Mouse (Mus musculus): ENCODE measurements around the gene Adamts13. TPM values are rescaled to one million over a fixed set of nuclear protein-coding genes. Genes with fewer than 3 reads are reported as not detected.

Gene Adamts13
- polyA plus RNA-seq, 1 experiment from 2014 or later, result not detected

GRCm38 (mm10) chr2:27058251-27058650 lies 85.0 kb downstream of the Adamts13 start:
- Histone ChIP-seq H3K4me1 (ENCODE audit: control insufficient read depth in 2 of 2, insufficient read depth in 2 of 2, low read length in 2 of 2) (peaks cover 21 to 23% of the 10 kb centered on the region in 2 experiments), H3K9me3 (ENCODE audit: control insufficient read depth, low read length) (no peaks in the 10 kb centered on the region), H3K27me3 (ENCODE audit: control insufficient read depth, insufficient read depth, low read length) (no peaks in the 10 kb centered on the region), H3K4me2 (ENCODE audit: low read length) (no peak overlapping the region), H3K36me3 (ENCODE audit: control insufficient read depth, insufficient read depth, low read length) (no peaks in the 10 kb centered on the region), H3K9ac (ENCODE audit: low read length) (no peak overlapping the region), H3K27ac (replicated peaks in 1 of 2; ENCODE audit: control insufficient read depth in 1 of 2, insufficient read depth in 1 of 2, low read depth in 2 of 2, low read length in 2 of 2) (no peak overlapping the region), H3K4me3 (ENCODE audit: control insufficient read depth in 1 of 2, insufficient read depth in 1 of 2, low read depth in 1 of 2, low read length in 2 of 2) (no peak overlapping the region)
- ATAC-seq (ENCODE audit: insufficient number of reproducible peaks, insufficient read depth, low FRiP score, low read depth), result no peak
- 65% methylated on average over 4 of the region's 4 CpGs for WGBS

- Histone ChIP-seq H3K4me2 (ENCODE audit: low read length) (no peak overlapping the region), H3K27ac (replicated peaks in 1 of 2; ENCODE audit: control insufficient read depth in 1 of 2, insufficient read depth in 1 of 2, low read depth in 2 of 2, low read length in 2 of 2) (no peak overlapping the region), H3K9me3 (ENCODE audit: control insufficient read depth, low read length) (no peaks in the 10 kb centered on the region), H3K27me3 (ENCODE audit: control insufficient read depth, insufficient read depth, low read length) (no peaks in the 10 kb centered on the region), H3K4me3 (ENCODE audit: control insufficient read depth in 1 of 2, insufficient read depth in 1 of 2, low read depth in 1 of 2, low read length in 2 of 2) (no peak overlapping the region), H3K36me3 (ENCODE audit: control insufficient read depth, insufficient read depth, low read length) (no peaks in the 10 kb centered on the region), H3K4me1 (ENCODE audit: control insufficient read depth in 2 of 2, insufficient read depth in 2 of 2, low read length in 2 of 2) (peaks cover 21 to 23% of the 10 kb centered on the region in 2 experiments), H3K9ac (ENCODE audit: low read length) (no peak overlapping the region)
- WGBS, result 55% methylated on average over 12 of the region's 12 CpGs
- ATAC-seq (ENCODE audit: insufficient number of reproducible peaks, insufficient read depth, low FRiP score, low read depth), result no peak
Observed at GRCm38 (mm10) chr2:27058751-27059150, 85.5 kb downstream of the Adamts13 start.

- no peak for ATAC-seq (ENCODE audit: insufficient number of reproducible peaks, insufficient read depth, low FRiP score, low read depth)
- peaks cover 21 to 23% of the 10 kb centered on the region in 2 experiments for H3K4me1 ChIP-seq (ENCODE audit: control insufficient read depth in 2 of 2, insufficient read depth in 2 of 2, low read length in 2 of 2)
- no peaks in the 10 kb centered on the region for H3K36me3 ChIP-seq (ENCODE audit: control insufficient read depth, insufficient read depth, low read length)
- H3K27ac ChIP-seq (replicated peaks in 1 of 2; ENCODE audit: control insufficient read depth in 1 of 2, insufficient read depth in 1 of 2, low read depth in 2 of 2, low read length in 2 of 2), result no peak overlapping the region
- H3K27me3 ChIP-seq (ENCODE audit: control insufficient read depth, insufficient read depth, low read length), result no peaks in the 10 kb centered on the region
- WGBS, result 82% methylated on average over 9 of the region's 9 CpGs
- H3K4me3 ChIP-seq (ENCODE audit: control insufficient read depth in 1 of 2, insufficient read depth in 1 of 2, low read depth in 1 of 2, low read length in 2 of 2), result no peak overlapping the region
- no peaks in the 10 kb centered on the region for H3K9me3 ChIP-seq (ENCODE audit: control insufficient read depth, low read length)
- no peak overlapping the region for H3K4me2 ChIP-seq (ENCODE audit: low read length)
- no peak overlapping the region for H3K9ac ChIP-seq (ENCODE audit: low read length)
Observed at GRCm38 (mm10) chr2:27059187-27059586, 86.0 kb downstream of the Adamts13 start.

Other genes starting within 250 kb of the Adamts13 start
- gene Abo, start 108.4 kb upstream of the Adamts13 start, polyA plus RNA-seq (2014; fragmentation: Nextera tagmentation; extraction: Ambion mirVana), result not detected in 2 replicates
- gene Surf6, start 70.5 kb upstream of the Adamts13 start, polyA plus RNA-seq (2014; fragmentation: Nextera tagmentation; extraction: Ambion mirVana), result 7.6 and 9.6 TPM in 2 replicates
- gene Med22, start 62.7 kb upstream of the Adamts13 start, polyA plus RNA-seq (2014; fragmentation: Nextera tagmentation; extraction: Ambion mirVana), result 34.3 and 38.2 TPM in 2 replicates
- 410 and 428 TPM in 2 replicates for gene Rpl7a, start 62.7 kb upstream of the Adamts13 start, polyA plus RNA-seq (2014; fragmentation: Nextera tagmentation; extraction: Ambion mirVana)
- gene Surf2, start 57.0 kb upstream of the Adamts13 start, polyA plus RNA-seq (2014; fragmentation: Nextera tagmentation; extraction: Ambion mirVana), result 26.2 and 28.4 TPM in 2 replicates
- 44.8 and 48.4 TPM in 2 replicates for gene Surf1, start 56.9 kb upstream of the Adamts13 start, polyA plus RNA-seq (2014; fragmentation: Nextera tagmentation; extraction: Ambion mirVana)
- gene Surf4, start 39.5 kb upstream of the Adamts13 start, polyA plus RNA-seq (2014; fragmentation: Nextera tagmentation; extraction: Ambion mirVana), result 162 and 171 TPM in 2 replicates
- gene Stkld1, start 39.4 kb upstream of the Adamts13 start, polyA plus RNA-seq (2014; fragmentation: Nextera tagmentation; extraction: Ambion mirVana), result not detected in 2 replicates
- 24.7 and 25.0 TPM in 2 replicates for gene Rexo4, start 9.0 kb upstream of the Adamts13 start, polyA plus RNA-seq (2014; fragmentation: Nextera tagmentation; extraction: Ambion mirVana)
- gene Cacfd1, start 36.5 kb downstream of the Adamts13 start, polyA plus RNA-seq (2014; fragmentation: Nextera tagmentation; extraction: Ambion mirVana), result 38.5 and 40.9 TPM in 2 replicates
- 0.24 TPM in 1 of 2 replicates, not detected in the other for gene Slc2a6, start 54.6 kb downstream of the Adamts13 start, polyA plus RNA-seq (2014; fragmentation: Nextera tagmentation; extraction: Ambion mirVana)
- 0.22 TPM in 1 of 2 replicates, not detected in the other for gene Mymk, start 98.8 kb downstream of the Adamts13 start, polyA plus RNA-seq (2014; fragmentation: Nextera tagmentation; extraction: Ambion mirVana)
- gene Adamtsl2, start 106.0 kb downstream of the Adamts13 start, polyA plus RNA-seq (2014; fragmentation: Nextera tagmentation; extraction: Ambion mirVana), result 12.6 and 15.0 TPM in 2 replicates
- gene Fam163b, start 169.1 kb downstream of the Adamts13 start, polyA plus RNA-seq (2014; fragmentation: Nextera tagmentation; extraction: Ambion mirVana), result 0.66 and 0.70 TPM in 2 replicates
- gene Dbh, start 191.8 kb downstream of the Adamts13 start, polyA plus RNA-seq (2014; fragmentation: Nextera tagmentation; extraction: Ambion mirVana), result 0.55 and 1.8 TPM in 2 replicates